Mouse (Mus musculus): ENCODE data around the gene Gm19965. TPM values are rescaled to one million over a fixed set of nuclear protein-coding genes. Genes with fewer than 3 reads are reported as not detected.

Gene Gm19965
- polyA plus RNA-seq (2012; ENCODE audit: low replicate concordance) = not detected in 2 replicates

GRCm38 (mm10) chr1:116802683-116803082 is at the start of gene Gm19965:
Gene Gm19965 (plus strand): TSS chr1:116802983.

